Mouse (Mus musculus) CH12.LX (cell line): ENCODE results near the gene Psmd14.

Experiments used
- CTCF ChIP-seq, 2 experiments: IDR thresholded peaks in 1 of 2; conservative IDR thresholded peaks in 1 of 2; 2 replicates each; pipeline ENCODE4 v1.5.1; 2011 to 2012; ENCODE audit warnings: low read depth in 2 of 2, low read length in 2 of 2, improper control_type of control experiment in 1 of 2, inconsistent platforms in 1 of 2, mild to moderate bottlenecking in 1 of 2, moderate library complexity in 1 of 2
- E2F4 ChIP-seq: IDR thresholded peaks from 2 replicates; pipeline ENCODE4 v1.6.1; 2011; ENCODE audit warnings: low read depth, low read length, improper control_type of control experiment; ENCODE audit not compliant: insufficient replicate concordance
- EP300 ChIP-seq: IDR thresholded peaks from 2 replicates; pipeline ENCODE4 v1.6.1; 2011; ENCODE audit warnings: low read length, improper control_type of control experiment
- ETS1 ChIP-seq: conservative IDR thresholded peaks from 2 replicates; pipeline ENCODE4 v1.6.1; 2012; ENCODE audit warnings: low read depth, mild to moderate bottlenecking, inconsistent platforms, low read length, improper control_type of control experiment, moderate library complexity
- NELFE ChIP-seq: IDR thresholded peaks from 2 replicates; pipeline ENCODE4 v1.6.1; 2011; ENCODE audit warnings: low read depth, low read length, improper control_type of control experiment
- POLR2A ChIP-seq: IDR thresholded peaks from 2 replicates; pipeline ENCODE4 v1.6.1; 2011; ENCODE audit warnings: low read depth, mild to moderate bottlenecking, improper control_type of control experiment, low read length
- USF1 ChIP-seq: IDR thresholded peaks from 2 replicates; pipeline ENCODE4 v1.6.1; 2014; ENCODE audit warnings: low read depth, mild to moderate bottlenecking, inconsistent platforms, low read length, improper control_type of control experiment

DNA sequence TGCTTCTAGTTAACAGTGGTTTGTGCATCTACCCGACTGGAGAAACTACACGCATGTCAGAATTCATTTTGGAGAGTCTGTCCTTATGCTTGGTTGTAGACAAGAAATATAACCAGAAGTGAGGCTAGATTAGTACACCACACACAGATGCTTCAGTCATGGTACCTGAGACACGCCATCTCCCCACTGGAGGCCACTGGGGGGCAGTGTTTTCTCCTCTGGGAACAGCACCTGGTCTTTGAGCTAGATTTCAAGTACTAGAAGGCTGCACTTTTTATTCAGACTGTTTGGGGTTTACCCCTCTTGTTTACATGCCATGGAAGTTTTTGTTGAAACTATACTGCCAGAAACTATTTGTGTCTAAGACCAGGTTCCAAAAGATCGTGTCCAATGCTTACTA, 43.2 kb upstream of the Psmd14 start:
- TF ChIP-seq CTCF (conservative IDR thresholded peaks at IDR 0.05 in 1 of 2, IDR thresholded peaks at IDR 0.05 in 1 of 2; ENCODE audit: low read depth in 2 of 2, low read length in 2 of 2), result peak; percentile 61 to 84
- TF ChIP-seq USF1, result no peak
- no peak for TF ChIP-seq POLR2A
- TF ChIP-seq E2F4, result no peak
- TF ChIP-seq EP300, result no peak
- no peak for TF ChIP-seq NELFE
- TF ChIP-seq ETS1, result no peak
